Mouse (Mus musculus) heart, adult 2 months (tissue): ENCODE results near the gene Slc16a3.

ENCODE experiments used
- CTCF ChIP-seq: fragments of 200-600 bp; IDR thresholded peaks from 2 replicates; pipeline ENCODE4 v1.8.1; 2022; ENCODE audit warnings: antibody characterized with exemption, mild to moderate bottlenecking, moderate library complexity
- POLR2A ChIP-seq: fragments of 200-500 bp; IDR thresholded peaks from 2 replicates; pipeline ENCODE4 v1.6.1; 2011; ENCODE audit warnings: mild to moderate bottlenecking, low read depth, low read length, control low read depth; ENCODE audit not compliant: insufficient read depth

DNA sequence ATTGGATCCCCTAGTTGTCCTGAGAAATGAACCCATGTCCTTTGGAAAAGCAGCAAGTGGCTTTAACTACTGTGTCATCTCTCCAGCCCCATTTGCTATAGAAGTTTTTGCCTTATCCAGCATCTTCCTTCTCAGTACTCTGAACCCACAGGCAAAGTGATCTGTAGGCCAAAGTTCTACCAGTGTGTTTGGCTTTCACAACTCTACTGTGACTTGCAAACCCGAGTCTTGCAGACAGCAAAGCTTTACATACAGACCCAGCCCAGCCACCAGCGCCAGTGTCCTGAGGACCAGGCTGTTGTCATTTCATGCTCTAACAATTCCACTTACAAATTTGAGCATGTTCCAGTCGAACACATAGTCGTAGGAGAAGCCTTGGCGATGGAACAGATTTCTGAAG, 23.0 kb downstream of the Slc16a3 start:
- TF ChIP-seq CTCF (no peak), POLR2A (no peak)
